Mouse (Mus musculus): ENCODE measurements around the gene Prkcd.

DNA sequence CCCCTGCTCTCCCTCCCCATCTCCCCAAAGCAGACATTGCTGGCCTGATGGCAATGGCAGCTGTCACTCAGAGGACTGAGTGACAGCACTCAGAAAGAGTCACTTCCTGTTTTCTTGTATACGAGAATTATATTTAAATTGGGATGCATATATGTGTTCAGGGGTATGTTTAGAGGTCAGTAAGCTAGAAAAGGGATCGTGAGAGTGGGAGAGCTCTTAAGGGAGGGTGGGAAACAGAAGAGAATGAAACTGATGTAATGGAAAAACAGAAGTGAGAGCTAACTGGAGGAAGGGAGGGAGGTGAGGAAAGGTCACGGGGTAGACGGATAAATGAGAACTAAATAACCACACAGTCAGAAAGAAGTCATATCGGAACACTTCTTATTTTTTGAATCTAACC is 46.8 kb downstream of the Prkcd start:
- no peak for TF ChIP-seq CTCF (IDR thresholded peaks at IDR 0.05; ENCODE audit: low read depth, low read length)
- no peak for TF ChIP-seq POLR2A (IDR thresholded peaks at IDR 0.05; ENCODE audit: borderline replicate concordance, low read depth, low read length)
